Mouse (Mus musculus) thymus, adult 2 months (tissue): Measurements from ENCODE around the gene Rfk.

Experiments
- CTCF ChIP-seq: fragments of 200-500 bp; IDR thresholded peaks from 2 replicates; pipeline ENCODE4 v1.5.1; 2012; ENCODE audit warnings: mild to moderate bottlenecking, control low read depth, low read length, moderate library complexity, borderline replicate concordance; ENCODE audit not compliant: control insufficient read depth, poor library complexity, insufficient read depth; ENCODE audit errors: extremely low read depth
- POLR2A ChIP-seq: fragments of 200-500 bp; IDR thresholded peaks from 2 replicates; pipeline ENCODE4 v1.6.1; 2012; ENCODE audit warnings: mild to moderate bottlenecking, low read length, control low read depth, moderate library complexity; ENCODE audit not compliant: control insufficient read depth, poor library complexity, insufficient read depth; ENCODE audit errors: extremely low read depth

GRCm38 (mm10) chr19:17423306-17423705 is 29.5 kb downstream of the Rfk start:
- TF ChIP-seq POLR2A (no peak), CTCF (no peak)
